Mouse (Mus musculus) C2C12 (cell line): ENCODE data around the gene Fyn. TPM values are rescaled to one million over a fixed set of nuclear protein-coding genes. Genes with fewer than 3 reads are reported as not detected.

Source experiments
- H3K27me3 ChIP-seq: one replicate; pipeline ENCODE4 v1.6.1; 2011; ENCODE audit not compliant: control insufficient read depth, insufficient read depth, insufficient read length
- H3K36me3 ChIP-seq: one replicate; pipeline ENCODE4 v1.6.1; 2011; ENCODE audit not compliant: control insufficient read depth, insufficient read depth
- H3K4me3 ChIP-seq: one replicate; pipeline ENCODE4 v1.5.1; 2011; ENCODE audit warnings: mild to moderate bottlenecking, control low read depth; ENCODE audit not compliant: poor library complexity, insufficient read depth, severe bottlenecking
- H3K79me2 ChIP-seq: one replicate; pipeline ENCODE4 v1.6.1; 2011; ENCODE audit not compliant: control insufficient read depth, insufficient read depth
- H3K79me3 ChIP-seq: one replicate; pipeline ENCODE4 v1.6.1; 2011; ENCODE audit warnings: low read depth, control low read depth
- H3ac ChIP-seq: one replicate; pipeline ENCODE3; 2011; ENCODE audit warnings: low read depth; ENCODE audit not compliant: control insufficient read depth, insufficient read length
- CEBPB ChIP-seq: IDR thresholded peaks from one replicate; pipeline ENCODE4 v1.6.1; 2011; ENCODE audit warnings: low read depth, mild to moderate bottlenecking, control low read depth, moderate library complexity
- CTCF ChIP-seq: IDR thresholded peaks from one replicate; pipeline ENCODE4 v1.5.1; 2011; ENCODE audit not compliant: control insufficient read depth, insufficient read depth, insufficient read length
- FOSL1 ChIP-seq: IDR thresholded peaks from one replicate; pipeline ENCODE4 v1.8.0; 2011; ENCODE audit warnings: mild to moderate bottlenecking, low read length; ENCODE audit not compliant: poor library complexity, insufficient read depth, severe bottlenecking
- MAX ChIP-seq: IDR thresholded peaks from one replicate; pipeline ENCODE4 v1.6.1; 2011; ENCODE audit warnings: mild to moderate bottlenecking, control low read depth
- MYOD1 ChIP-seq: IDR thresholded peaks from one replicate; pipeline ENCODE4 v1.6.1; 2011; ENCODE audit warnings: low read depth; ENCODE audit not compliant: control insufficient read depth, insufficient read length
- MYOG ChIP-seq: IDR thresholded peaks from one replicate; pipeline ENCODE4 v1.6.1; 2011; ENCODE audit not compliant: control insufficient read depth, insufficient read length; ENCODE audit errors: extremely low read depth
- USF1 ChIP-seq: IDR thresholded peaks from one replicate; pipeline ENCODE4 v1.6.1; 2011; ENCODE audit warnings: low read depth, mild to moderate bottlenecking, control low read depth, moderate library complexity
- polyA plus RNA-seq: library from polyadenylated mRNA; unstranded; fragments of >200 nt; fragmentation: generic; extraction: Trizol; gene quantifications from one replicate; pipeline ENCODE4 v1.2.1, GENCODE M21; 2012; ENCODE audit warnings: missing spikeins

Fyn gene
- polyA plus RNA-seq, 1 experiment = 16.1 TPM

DNA sequence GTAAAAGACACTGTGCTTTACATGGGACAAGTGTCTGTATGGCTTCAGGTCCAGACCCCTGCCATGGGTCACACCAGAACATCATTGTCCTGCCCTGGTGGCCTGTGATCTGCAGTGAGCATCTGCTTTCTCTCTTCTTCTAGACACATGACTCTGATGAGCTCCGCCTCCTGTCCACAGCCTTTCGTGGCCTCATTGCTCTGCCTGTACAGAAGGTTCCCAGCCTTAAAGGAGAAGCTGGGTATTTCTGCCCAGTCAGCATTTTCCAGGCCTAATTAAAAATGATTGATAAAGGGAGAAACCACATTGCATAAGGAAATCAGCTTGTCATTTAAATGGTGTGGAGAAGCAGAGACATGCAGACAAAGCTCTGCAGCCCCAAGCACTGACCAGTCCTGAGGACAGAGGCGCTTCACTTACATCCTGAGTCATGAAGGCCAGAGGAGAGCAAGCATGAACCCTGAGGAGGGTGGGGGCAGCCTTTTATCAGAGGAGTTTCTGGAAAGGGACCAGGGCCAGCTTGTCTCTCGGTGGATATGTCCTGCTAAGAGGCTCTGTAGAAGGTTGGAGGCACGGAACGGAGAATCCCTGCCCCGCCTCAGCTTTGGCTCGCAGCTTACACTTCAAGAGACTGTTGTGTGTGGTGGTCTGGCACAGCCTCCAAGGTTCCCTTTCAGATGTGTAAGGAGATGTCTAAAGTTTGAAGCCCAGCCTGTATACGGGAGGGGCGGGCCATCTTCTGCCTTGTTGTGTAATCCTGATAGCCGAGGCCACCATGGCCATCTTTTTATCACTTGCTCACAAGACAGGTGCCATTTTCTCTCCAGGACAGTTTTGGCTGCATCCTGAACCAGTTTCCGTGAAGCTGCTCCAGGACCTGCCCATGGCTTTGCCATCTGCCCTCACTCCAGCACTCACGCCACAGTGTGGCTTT is 90.4 kb downstream of the Fyn start:
- Histone ChIP-seq H3ac (no peak overlapping the region), H3K4me3 (no peak overlapping the region), H3K79me3 (no peaks in the 10 kb centered on the region), H3K79me2 (no peaks in the 10 kb centered on the region), H3K36me3 (no peaks in the 10 kb centered on the region), H3K27me3 (no peaks in the 10 kb centered on the region)
- TF ChIP-seq CTCF (no peak), USF1 (no peak), MAX (no peak), MYOD1 (no peak), CEBPB (no peak), MYOG (no peak), FOSL1 (no peak)

DNA sequence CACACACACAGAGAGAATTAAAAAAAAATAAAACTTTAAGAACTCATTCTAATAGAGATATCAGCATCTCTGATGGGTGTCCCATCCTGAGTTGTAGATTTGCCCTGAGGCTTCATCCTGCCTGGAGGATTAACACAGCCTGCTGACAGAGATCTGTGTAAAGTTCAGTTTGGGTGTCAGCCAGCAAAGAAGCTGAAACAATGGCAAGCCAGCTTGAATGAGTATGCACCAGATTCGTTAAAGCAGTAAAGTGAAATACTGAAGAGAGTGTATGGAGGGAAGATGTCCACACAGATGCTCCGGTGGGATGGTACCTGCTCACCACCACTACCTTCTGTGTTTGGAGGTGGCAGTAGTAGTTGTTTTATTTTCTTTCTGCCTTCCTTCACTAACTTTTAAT is 92.0 kb downstream of the Fyn start:
- H3ac ChIP-seq = no peak overlapping the region
- no peaks in the 10 kb centered on the region for H3K36me3 ChIP-seq
- TF ChIP-seq FOSL1 (no peak), MAX (no peak), USF1 (no peak), CTCF (no peak), CEBPB (no peak), MYOD1 (no peak)
- H3K27me3 ChIP-seq = no peaks in the 10 kb centered on the region
- H3K79me3 ChIP-seq = no peaks in the 10 kb centered on the region
- H3K79me2 ChIP-seq = no peaks in the 10 kb centered on the region
- no peak overlapping the region for H3K4me3 ChIP-seq

DNA sequence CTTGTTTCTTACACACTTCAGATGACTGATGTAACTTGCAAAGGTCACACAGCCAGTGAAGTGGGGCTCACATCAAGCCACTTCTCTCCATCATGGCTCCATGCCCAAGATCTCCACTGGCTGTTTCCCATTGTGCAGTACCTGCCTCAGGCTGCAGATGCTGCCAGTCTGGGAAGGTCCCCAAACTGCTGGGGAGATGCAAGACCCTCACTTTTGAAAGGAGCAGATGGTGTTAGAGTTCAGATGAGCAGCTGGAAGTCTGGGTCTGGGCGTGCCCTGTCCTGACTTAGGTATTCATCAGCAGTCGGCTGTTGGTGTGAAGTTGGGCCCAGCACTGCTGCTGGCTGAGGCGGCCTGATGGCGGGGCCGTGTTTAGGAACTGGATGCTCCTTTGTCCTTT is 93.3 kb downstream of the Fyn start:
- Histone ChIP-seq H3K79me3 (no peaks in the 10 kb centered on the region), H3K79me2 (no peaks in the 10 kb centered on the region), H3K27me3 (no peaks in the 10 kb centered on the region), H3K4me3 (no peak overlapping the region), H3K36me3 (no peaks in the 10 kb centered on the region), H3ac (no peak overlapping the region)
- TF ChIP-seq CEBPB (no peak), USF1 (no peak), MYOD1 (no peak), MYOG (no peak), CTCF (no peak), FOSL1 (no peak), MAX (no peak)

DNA sequence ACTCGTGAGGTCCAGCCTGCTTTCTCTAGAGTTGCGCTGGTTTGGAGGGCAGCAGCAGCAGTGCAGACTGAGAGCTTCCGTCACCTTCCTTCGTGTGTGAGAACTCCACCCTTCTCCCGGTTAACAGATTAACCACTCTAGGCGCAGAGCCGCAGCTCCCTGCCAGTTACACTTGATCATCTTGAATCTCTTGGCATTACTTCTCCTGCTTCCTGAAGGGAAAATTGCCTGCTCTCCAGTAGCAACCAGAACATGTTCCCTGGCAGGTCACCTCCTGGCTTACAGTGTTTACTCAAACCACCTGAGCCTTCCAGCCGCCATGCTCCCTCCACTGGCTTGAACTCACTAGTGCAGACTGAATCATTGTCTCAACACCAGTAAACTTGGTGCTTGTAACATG is 94.1 kb downstream of the Fyn start:
- TF ChIP-seq USF1 (no peak), CEBPB (no peak), MYOG (no peak), MAX (no peak), CTCF (no peak), MYOD1 (no peak), FOSL1 (no peak)
- Histone ChIP-seq H3K79me3 (no peaks in the 10 kb centered on the region), H3ac (no peak overlapping the region), H3K4me3 (no peak overlapping the region), H3K27me3 (no peaks in the 10 kb centered on the region), H3K36me3 (no peaks in the 10 kb centered on the region), H3K79me2 (no peaks in the 10 kb centered on the region)

DNA sequence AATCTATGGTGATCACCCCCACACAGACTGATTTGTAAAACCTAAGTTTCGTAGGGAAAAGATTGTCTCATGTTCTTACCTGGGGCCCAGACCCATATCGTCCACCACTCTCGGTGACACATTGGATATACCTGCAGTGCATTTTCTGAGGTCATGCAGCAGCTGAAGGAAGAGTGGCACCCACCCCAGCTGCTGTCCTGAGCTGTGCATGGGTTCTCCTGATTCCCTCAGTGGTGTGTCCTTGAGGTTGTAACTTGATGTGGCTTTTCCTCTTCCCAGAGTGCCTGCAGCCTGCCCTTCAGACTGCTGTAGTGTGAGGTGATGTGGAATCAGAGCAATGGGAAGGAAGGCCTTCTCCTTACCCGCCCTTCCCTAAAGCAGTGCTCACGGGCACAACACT is 95.7 kb downstream of the Fyn start:
- TF ChIP-seq USF1 (no peak), MAX (no peak), MYOD1 (no peak), CEBPB (no peak), FOSL1 (no peak), CTCF (no peak), MYOG (no peak)
- Histone ChIP-seq H3K79me2 (no peaks in the 10 kb centered on the region), H3K36me3 (no peaks in the 10 kb centered on the region), H3ac (no peak overlapping the region), H3K79me3 (no peaks in the 10 kb centered on the region), H3K4me3 (no peak overlapping the region), H3K27me3 (no peaks in the 10 kb centered on the region)

DNA sequence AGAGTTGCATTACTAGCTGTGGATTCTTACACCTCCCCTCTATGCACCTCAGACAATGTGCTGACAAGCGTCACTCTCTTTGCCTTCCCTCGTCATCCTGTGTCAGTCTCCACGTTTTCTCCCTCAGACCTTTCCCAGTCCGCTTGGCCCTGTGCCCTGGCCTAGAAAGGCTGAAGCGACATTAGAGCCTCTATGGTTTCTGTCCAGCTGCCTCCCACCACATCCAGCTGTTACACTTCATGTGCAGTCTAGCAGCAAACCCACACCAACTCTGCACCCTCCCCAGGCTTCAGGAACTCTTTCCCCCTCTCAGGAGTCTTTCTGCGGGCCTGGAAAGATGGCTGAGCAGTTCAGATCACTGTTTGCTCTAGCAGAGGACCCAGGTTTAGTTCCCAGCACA is 98.7 kb downstream of the Fyn start:
- TF ChIP-seq MYOD1 (no peak), FOSL1 (no peak), USF1 (no peak), CTCF (no peak), CEBPB (no peak), MAX (no peak), MYOG (no peak)

More for the DNA sequence above, 98.7 kb downstream of the Fyn start:
- no peaks in the 10 kb centered on the region for H3K79me3 ChIP-seq
- no peaks in the 10 kb centered on the region for H3K27me3 ChIP-seq
- no peak overlapping the region for H3K4me3 ChIP-seq
- H3K36me3 ChIP-seq = no peaks in the 10 kb centered on the region
- H3ac ChIP-seq = no peak overlapping the region
- H3K79me2 ChIP-seq = no peaks in the 10 kb centered on the region
